Mouse (Mus musculus) urinary bladder, adult 2 months (tissue): ENCODE measurements around the gene D430041D05Rik. TPM values are rescaled to one million over a fixed set of nuclear protein-coding genes. Genes with fewer than 3 reads are reported as not detected.

Experiments used
- DNase-seq: peaks from one replicate; pipeline ENCODE4 v3.0.0; 2022; ENCODE audit warnings: low spot score
- polyA plus RNA-seq: library from polyadenylated mRNA; depleted of rRNA; stranded (reverse); fragments of >200 nt; gene quantifications from 2 replicates; pipeline ENCODE4 v1.2.3, GENCODE M21; 2012

The D430041D05Rik gene
- polyA plus RNA-seq, 1 experiment: 0.06 TPM

DNA sequence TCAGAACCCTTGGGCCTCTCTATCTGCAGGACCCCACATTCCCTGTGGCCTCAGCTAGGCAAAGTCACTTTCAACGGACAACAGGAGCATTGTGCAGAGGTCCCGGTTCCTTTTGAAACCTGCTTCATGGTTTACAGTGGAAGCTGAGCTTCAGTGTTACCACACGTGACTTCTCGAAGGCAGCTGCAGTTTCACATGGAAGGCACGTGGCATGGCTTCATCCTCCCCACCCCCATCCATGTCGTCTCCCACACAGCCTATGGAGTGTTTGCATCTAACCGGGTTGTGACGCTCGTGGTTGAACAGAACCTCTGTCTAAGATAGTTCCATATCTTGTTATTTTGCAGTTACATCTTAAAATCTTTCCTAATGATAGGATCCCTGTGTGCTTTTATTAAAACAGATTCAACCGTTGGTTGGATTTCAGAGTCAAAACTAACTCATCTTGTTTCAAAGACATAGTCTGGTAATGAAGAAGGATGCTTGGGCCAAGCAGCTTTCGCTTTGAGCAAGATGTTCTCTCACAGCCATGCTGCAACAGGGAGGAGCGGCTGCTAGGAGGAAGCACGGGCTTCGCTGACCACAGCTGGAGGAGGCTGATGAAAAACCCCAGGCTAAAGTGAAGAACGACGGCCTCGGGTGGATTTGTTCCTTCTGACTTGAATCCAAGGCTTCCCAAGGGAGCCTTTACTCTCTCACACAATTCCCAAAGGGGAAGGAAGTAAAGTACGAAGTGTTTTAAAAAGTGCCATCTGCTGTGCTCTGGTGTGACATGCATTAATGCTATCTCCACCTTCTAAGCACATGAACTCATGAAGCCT lies 149.7 kb downstream of the D430041D05Rik start:
- DNase-seq: no peak

DNA sequence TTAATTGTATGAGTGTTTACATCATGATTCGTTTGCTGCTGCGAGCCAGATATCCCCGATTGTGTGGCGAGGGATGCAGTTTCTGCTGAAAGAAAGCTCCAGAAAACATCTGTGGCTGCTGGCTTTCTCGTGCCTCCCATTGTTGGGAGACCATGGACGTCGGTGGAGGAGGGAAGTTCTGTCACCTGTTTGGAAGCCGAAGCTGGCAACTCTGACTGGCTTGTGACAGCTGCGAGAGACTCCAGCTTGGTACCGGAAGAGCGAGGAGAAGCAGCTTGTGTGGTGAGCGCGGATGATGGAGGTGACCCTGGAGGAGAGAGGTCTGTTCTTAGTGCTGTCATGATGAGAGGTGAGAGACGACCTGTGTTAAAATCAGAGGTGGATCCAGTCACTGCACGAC lies 154.2 kb downstream of the D430041D05Rik start:
- DNase-seq: no peak

DNA sequence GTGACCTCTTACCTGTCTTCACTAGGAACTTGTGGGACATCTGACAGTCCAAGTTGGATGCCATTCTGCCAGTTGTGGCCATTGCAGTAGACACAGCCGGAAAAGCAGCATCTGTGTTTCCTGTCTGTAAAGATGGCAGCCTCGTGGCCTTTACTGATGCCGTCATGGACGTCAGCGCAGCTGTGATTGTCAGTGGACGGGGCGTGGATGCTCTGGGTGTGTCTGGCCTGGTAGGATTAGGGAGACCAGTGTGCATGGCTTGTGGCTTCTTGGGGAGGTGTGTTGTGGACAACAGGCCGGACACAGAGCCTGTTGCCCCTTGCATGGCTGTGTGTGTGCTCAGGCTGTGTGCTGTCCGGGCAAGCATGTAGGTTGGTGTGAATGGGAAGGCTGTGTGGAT lies 155.9 kb downstream of the D430041D05Rik start:
- no peak for DNase-seq

DNA sequence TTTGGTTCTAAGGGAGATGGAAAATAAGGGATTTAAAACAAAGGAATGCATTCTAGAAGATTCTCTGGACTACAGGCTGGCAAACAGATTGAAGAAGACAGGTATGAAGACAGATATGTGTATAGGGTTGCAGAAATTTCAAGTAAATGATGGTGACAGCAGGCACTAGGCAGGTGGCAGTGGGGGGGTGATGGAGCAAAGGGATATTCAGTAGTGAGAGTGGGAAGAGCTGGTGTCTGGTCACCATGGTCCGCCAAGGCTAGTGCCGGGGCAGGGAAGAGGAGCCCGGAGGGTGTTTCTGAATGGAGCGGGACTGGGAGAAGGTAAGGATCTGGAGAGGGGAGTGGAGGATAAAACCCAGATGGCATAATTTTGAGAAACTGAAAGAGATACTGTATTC lies 157.5 kb downstream of the D430041D05Rik start:
- no peak for DNase-seq

DNA sequence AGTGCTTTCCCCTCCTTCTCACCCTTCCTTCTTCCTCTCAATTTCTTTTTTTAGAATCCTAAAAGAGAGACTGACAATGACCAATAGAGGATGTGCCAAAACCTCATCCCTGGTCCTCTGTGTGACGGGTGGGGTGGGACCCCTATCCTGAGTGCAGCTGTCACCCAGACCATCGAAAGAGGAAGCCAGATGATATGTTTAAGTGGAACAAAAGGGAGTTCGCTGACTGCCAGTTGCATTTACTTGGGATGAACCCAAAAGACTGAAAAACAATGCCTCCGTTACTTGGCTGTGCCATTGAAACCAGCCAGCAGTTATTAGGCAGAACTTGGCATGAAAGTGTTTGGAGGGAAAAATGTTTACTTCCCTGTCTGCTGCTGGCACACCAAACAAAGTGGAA lies 159.2 kb downstream of the D430041D05Rik start:
- DNase-seq: no peak

DNA sequence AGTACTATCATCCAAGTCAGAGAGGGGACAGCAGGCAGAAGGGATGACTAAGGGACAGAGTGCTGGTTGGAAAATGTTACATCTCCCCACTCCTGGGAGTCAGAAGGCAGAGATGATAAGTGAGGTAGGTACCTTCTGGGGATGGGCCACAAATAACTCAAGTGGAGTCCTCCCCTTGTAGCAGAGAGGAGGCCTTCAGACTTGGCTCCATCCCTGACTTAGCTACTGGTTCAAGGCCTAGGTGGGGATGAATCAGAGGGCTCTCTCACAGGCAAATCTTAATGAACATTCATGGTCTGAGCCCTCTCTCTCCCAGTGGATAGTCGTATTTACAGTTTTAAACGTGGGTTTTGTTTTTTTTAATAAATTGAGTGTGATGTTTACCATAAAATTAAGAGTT lies 161.0 kb downstream of the D430041D05Rik start:
- DNase-seq: no peak

DNA sequence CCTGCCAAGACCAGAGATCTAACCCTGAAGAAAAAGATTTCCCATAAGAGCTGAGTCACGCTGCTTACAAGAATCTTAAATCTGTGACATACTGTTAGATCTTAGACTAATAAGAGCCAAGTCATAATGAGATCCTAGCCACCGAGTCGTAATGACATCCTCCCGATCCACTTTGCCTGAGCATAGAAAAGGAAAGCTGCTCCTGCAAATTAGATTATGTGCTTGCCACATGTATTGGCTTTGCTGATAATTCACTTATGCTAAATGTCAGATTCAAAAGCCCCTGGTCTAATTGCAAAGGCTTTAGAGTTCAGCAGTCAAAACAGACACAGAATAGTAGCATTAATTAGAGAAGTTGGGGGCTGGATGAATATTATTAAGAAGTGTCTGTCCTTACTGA lies 164.0 kb downstream of the D430041D05Rik start:
- no peak for DNase-seq

DNA sequence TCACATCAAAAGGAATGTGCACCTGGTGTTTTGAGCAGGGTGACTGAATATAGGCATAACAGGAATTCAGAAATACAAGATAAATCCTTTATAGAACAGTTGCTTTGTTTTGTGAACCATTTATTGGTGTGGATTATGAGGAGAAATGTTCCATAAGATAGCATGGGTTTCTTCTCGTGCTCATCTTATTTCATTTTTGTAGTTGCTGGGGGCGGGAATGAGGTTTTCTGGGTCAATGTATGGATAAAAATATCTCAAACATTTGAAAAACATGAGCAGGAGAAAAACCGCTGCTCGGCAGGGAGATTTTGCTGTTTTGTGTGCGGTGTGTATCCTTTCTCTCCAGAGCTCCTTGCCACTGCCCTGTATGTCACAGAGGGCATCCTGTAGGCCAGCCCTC lies 168.8 kb downstream of the D430041D05Rik start:
- DNase-seq: no peak

DNA sequence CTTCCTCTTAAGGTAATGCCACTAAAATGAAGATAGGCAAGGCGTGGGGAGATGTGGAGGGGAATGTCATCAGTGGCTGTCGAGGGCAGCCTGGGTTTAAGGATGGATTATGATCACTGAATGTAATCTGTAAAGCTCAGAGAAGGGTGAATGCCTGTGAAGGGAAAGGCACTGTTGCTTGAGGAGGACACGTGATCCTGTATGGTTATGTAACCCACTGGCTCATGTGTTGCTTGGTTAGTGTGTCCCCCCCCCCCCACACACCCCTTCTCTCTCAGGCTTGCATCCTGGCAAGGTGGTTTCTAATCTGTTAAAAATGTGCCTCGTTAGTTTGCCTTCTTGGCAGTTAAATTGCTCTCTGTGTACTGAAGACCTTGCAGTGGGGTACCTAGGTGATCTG lies 173.7 kb downstream of the D430041D05Rik start:
- DNase-seq: no peak

DNA sequence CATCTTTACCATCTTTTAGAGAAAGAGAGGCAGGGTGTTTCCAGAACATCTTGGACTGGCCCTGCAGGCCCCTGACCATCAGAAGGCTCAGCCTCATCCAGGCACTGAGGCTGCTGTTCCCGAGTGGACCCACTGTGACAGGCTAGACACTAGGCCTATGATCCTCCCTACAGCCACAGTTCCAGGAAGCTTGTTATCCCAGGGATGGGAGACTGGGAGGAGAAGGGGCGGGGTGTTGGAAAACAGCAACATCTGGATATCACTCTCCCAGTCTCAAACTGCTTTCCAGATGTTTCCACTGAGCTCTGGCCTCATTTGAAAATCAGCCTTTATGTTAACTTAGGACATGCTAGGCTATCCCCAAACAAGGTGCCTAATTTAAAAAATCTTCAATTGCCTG lies 180.4 kb downstream of the D430041D05Rik start:
- no peak for DNase-seq

DNA sequence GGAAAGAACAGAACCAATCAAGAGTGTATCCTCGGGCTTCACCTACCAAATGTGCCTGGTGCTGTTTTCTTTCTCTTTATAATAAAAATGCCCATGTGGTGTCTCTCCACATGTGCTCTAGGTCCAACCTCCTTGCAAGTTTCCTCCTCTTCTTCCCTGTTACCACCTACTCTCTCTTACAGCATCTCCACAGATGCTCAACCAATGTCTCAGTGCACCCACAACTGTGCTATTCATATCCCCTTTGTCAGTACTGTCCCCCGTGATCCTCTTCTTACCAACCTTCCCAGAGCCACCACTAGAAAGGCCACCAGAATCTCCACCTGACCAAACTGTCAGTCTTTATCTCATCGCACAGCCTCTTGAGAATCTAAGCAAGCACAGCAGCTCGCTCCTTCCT lies 184.8 kb downstream of the D430041D05Rik start:
- no peak for DNase-seq

DNA sequence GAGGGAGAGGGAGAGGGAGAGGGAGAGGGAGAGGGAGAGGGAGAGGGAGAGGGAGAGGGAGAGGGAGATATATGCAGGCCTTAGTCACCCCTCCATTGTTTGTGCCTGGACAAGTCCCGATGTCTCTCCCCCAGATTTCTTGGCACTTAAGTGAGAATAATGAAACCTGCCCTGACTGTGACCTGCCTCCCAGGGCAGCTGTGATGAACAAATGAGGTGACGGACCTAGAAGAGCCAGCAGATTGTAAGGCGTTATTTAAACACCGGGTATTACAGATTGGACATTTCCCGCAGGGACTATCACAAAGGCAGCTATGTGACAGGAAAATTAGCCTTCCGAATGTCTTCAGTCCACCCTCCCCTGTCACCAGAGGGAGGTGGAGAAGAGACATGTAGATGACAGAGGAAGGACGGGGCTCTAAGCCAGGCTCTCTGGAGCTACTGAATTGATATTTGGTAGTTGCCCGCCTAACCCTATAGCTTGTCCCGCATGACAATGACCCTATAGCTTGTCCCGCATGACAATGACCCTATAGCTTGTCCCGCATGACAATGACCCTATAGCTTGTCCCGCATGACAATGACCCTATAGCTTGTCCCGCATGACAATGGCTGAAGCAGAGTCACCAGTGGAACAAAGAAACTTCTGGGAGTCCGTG lies 191.0 kb downstream of the D430041D05Rik start:
- no peak for DNase-seq

DNA sequence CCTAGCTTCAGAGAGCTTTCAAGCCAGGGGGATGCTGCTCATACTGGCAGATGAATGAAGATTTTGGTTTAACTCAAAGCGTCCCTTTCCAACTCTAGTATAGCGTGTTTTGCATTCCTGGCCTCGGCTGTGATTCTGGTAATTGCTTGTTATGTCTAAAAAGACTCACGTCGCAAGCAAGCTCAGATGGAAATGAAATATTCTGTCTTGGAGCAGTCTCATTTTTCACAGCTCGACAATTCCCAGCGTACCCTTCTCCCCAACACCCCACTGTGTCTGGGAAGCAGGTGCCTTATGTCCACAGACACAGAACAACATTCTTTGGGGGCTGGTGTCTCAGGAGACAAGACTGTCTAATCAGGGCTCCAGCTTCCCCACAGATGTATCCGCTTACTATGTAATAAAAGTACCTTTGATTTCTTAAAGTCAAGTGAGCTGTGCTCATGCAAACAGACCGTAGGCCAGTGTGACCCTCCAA lies 192.2 kb downstream of the D430041D05Rik start:
- no peak for DNase-seq

DNA sequence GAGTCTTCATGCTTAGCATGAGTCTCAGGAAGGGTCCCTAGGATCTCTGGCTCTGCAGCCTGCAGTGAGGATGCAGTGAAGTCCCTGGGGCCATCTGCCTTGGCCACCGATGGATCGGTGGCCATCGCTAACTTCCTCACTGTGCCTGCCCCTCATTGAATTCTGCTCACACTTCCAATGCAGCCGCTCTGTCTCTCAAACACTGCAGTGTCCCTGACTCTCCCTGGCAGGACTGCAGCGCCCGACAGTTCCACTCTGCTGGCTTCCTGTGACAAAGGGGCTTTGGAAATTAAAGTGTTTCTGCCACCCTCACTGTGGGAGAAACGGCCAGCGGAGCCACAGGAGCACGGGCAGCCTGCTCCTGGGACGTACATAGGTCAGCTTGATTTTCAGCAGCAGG lies 192.7 kb downstream of the D430041D05Rik start:
- no peak for DNase-seq

DNA sequence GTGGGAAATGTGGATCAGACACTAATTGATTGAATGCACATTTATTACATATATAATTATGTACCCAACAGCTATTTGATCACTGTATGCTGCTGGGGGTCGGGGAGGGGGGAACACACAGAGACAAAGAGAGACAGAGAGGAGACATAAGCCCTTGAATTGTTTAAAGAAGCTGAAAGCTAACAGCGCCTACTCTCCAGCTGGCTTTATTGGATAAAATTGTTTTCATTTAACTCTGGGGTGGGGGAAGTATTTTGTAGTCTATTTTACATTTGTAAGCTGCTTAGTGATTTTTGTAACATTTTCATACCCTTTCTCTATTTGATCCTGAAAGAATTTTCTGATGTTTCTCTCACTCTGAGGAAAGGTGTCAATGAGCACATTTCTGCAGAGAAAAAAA lies 201.4 kb downstream of the D430041D05Rik start:
- DNase-seq: no peak

DNA sequence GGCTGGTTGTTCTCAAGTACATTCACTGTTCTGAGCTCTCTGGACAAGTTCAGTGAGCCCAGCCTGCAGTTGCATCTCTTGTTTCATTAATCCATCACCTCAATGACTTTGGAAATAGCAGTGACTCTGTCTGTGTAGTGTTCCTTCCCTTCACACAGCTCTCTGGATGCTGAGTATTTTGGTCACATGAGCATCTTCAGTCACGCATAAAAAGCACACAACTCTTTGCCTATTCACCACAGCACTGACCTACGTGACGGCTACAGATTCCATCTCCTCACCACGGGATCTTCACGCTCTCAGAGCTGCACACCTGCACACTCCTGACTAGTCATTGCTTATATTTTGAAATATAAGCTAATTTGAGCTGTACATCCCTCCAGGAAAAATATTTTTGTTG lies 202.4 kb downstream of the D430041D05Rik start:
- DNase-seq: no peak

DNA sequence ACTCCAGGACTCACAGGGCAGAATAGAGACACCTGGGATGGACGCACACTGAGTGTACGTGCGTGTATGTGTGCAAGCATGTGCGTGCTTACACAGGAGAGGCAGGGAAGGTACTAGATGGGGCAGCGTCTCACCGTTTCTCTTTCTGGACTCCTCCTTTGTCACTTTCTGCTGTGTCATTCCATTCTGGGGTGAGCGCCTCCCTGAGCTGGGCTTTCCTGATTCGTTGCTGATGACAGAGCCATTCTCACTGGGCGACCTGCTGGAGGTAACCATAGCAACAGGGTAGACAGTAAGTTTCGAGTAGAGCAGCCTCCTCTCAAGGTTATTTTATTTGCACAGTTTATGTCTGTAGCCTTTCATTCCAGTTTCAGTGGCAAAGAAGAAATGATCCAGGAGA lies 202.9 kb downstream of the D430041D05Rik start:
- DNase-seq: no peak

DNA sequence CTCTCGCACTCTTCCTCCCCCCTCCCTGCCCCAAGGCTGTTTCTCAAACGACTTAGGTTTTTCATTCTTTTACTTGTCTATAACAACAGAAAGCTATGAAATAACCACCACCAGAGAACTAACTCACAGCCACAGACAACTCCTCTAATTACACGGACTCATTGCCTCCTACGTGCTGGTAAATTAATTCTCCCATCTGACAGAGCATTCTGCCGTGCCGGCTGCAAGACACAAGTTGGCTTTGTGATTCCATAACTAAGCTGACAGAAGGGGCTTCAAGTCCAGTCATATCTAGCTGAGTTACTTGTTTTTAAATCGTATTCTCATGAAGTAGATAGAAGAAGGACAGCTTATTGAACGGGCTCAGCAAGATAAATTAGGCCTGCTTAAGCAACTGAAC lies 205.2 kb downstream of the D430041D05Rik start:
- DNase-seq: no peak

DNA sequence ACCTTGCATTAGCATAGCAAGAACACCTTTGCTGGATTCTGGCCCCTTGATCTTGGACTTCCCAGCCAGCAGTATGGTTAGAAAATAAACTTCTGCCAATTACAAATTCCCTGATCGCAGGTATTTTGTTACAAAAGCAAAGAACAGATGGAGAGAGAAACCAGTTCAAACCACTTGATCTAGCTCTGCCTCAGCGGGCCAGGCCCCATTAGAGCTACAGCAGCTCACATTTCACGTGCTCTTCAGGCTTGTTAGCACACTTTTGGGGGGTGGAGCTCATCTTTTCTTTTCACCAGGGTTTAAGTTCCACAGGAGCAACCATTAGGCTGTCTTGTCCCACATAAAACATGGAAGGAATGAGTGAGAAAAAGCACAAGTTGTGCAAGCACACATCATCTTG lies 210.6 kb downstream of the D430041D05Rik start:
- no peak for DNase-seq

DNA sequence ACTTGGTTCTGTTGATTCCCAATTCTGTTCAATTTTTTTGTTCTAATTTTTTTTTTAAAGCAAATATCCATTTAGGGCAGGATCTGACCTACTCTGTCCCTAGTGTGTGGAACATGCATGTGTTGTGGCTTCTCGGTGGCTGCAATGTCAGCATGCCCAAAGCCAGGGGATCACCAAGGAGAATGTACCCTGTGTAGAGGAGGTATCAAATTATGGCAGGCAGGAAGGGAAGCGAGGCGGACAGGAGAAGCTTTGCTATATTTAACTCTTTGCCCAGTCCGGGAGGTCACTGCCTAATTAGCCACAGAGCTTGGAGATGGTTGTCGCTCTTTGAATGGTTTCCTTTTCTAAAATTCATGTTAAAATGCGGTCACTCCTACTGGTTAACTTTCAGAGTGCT lies 212.6 kb downstream of the D430041D05Rik start:
- no peak for DNase-seq

DNA sequence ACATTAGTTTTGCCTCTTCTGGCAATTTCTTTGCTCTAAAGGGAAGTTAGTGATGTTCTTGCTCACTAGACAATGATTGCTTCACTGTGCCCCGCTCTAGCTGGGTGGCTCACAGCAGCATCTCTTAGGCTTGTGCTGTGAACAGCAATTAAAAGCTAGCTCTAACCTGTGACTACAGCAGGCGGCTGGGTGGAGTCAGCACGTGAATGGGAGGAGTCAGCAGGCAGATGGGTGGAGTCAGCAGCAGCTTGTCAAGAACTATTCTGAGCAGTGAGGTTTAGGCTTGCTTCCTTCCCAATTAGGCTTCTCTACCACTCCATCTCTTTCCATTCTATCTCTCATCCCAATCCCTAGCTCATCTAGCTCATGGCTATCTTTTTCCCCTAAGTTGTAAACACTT lies 213.5 kb downstream of the D430041D05Rik start:
- no peak for DNase-seq

DNA sequence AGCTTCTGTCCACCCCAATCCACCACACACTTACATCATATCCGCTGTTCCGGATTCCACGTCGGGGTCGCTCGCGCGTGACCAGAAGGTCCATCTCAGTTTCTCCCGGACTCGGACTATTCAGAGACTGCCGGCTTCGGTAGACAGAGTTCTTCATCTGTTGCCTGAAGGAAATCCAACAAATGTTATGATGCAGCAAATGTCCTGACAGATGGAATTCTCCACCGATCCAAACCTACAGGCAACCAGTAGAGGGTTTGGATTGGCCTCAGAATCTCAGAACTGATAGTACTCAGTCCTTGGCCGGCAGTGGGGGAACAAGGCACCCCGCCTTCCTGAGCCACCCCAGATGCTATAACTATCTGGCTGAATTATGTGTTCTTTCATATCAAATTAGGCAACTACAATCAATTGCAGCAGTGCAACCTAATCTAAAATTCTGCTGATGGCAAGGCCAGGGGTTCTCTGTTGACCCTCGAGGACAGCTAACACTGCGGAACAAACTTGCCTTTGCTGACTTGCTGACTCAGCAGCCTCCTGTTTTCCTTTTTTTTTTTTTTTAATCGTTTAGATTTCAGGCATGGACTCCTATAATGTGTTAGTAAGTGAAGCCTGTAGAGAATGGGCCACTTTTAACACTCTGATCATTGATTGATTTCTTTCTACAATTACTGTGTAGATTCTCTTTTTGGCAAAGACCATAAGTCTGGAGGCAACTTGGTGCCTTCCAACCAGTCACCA lies 218.2 kb downstream of the D430041D05Rik start:
- DNase-seq: no peak

DNA sequence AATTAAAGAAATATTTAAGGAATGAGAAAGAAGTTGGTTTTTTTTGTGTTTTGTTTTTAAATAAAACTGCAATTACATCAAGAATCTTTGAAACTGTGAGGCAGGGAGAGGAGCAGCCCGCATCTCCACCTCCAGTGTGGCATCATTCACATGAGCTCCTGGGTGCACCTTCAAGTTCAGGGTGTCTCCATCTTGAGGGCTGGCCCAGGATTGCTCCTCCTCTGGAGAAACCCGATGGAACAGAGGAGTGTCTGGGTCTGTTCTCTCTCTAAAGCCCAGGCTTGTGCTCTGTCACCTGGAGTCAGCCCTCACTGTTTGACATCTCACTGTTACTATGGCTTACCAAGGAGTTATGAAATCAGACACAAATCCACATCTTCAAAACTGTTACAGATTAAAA lies 219.1 kb downstream of the D430041D05Rik start:
- no peak for DNase-seq
